Mouse (Mus musculus) leukemia stem cell, adult 10-12 weeks (primary cell): Measurements from ENCODE around the gene Ankle2. TPM values are rescaled to one million over a fixed set of nuclear protein-coding genes. Genes with fewer than 3 reads are reported as not detected.

ENCODE experiments used
- polyA plus RNA-seq: library from polyadenylated mRNA; stranded (reverse); fragments of >175 nt; gene quantifications from 2 replicates; pipeline ENCODE4 v1.2.3, GENCODE M21; 2012; ENCODE audit warnings: low replicate concordance

Ankle2 gene
- polyA plus RNA-seq, result 5.8 and 7.4 TPM in 2 replicates

GRCm38 (mm10) chr5:110230780-110231461 lies at the start of gene Ankle2:
Gene Ankle2 (plus strand): TSS chr5:110231004.

GRCm38 (mm10) chr5:110269141-110270101 lies 38.6 kb downstream of the Ankle2 start, which contains the start of gene Pgam5:
Gene Pgam5 (minus strand): TSS chr5:110269913.

GRCm38 (mm10) chr5:110285770-110286445 lies 55.1 kb downstream of the Ankle2 start, which contains the start of the genes Pxmp2 and Pole:
Gene Pxmp2 (minus strand): TSS chr5:110286186.
Gene Pole (plus strand): TSS chr5:110286306.

Other genes with a start within 250 kb of the Ankle2 start
- gene Zfp932, start 234.5 kb upstream of the Ankle2 start, polyA plus RNA-seq, result 1.0 TPM in 1 of 2 replicates, not detected in the other
- not detected in 2 replicates for gene Gm17655, start 158.5 kb upstream of the Ankle2 start, polyA plus RNA-seq
- 0.16 TPM in 1 of 2 replicates, not detected in the other for gene Gm35315, start 136.6 kb upstream of the Ankle2 start, polyA plus RNA-seq
- 0.07 and 0.09 TPM in 2 replicates for gene Plcxd1, start 131.0 kb upstream of the Ankle2 start, polyA plus RNA-seq
- gene Gtpbp6, start 122.8 kb upstream of the Ankle2 start, polyA plus RNA-seq, result 42.7 and 89.3 TPM in 2 replicates
- 0.71 and 0.83 TPM in 2 replicates for gene Zfp605, start 120.9 kb upstream of the Ankle2 start, polyA plus RNA-seq
- 38.6 and 84.7 TPM in 2 replicates for gene Chfr, start 95.2 kb upstream of the Ankle2 start, polyA plus RNA-seq
- 0.50 and 3.7 TPM in 2 replicates for gene Golga3, start 54.3 kb upstream of the Ankle2 start, polyA plus RNA-seq
- gene Pgam5, start 38.9 kb downstream of the Ankle2 start, polyA plus RNA-seq, result 6.4 and 16.1 TPM in 2 replicates
- 33.1 and 41.7 TPM in 2 replicates for gene Pxmp2, start 55.2 kb downstream of the Ankle2 start, polyA plus RNA-seq
- 13.2 and 14.5 TPM in 2 replicates for gene Pole, start 55.3 kb downstream of the Ankle2 start, polyA plus RNA-seq
- gene P2rx2, start 112.2 kb downstream of the Ankle2 start, polyA plus RNA-seq, result not detected in 2 replicates
- gene Lrcol1, start 113.7 kb downstream of the Ankle2 start, polyA plus RNA-seq, result not detected in 2 replicates
- 105 and 214 TPM in 2 replicates for gene Fbrsl1, start 217.5 kb downstream of the Ankle2 start, polyA plus RNA-seq